ENCODE assay signal across 27 mouse cellular contexts in the genomic region with DNA sequence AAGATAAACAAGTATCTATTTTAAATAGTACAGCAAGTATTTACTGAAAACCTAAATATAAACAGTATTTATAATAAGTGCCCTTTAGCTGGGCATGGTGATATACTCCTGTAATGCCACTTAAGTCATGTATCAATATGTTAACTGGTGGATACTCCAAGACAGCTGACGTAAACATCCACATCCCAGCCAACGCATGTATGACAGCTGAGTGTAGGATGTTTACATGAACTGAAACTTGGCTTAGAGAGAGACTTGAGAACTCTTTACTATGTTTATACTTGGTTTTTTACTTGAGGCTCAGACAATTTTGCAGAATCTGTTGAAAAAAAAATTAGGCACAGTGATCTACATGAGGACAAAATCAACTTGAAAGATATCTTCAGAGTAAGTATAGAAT.
DNase-seq lines count a peak whose midpoint lies in the region; ATAC-seq and TF ChIP-seq lines count a peak whose summit lies in the region.
"Had no signal": no experiment of that assay in that cellular context is flagged by ENCODE, and none has a peak within 500 bp of the region (broad histone marks: within the 10 kb centered on the region; RNA-seq: fewer than 3 reads in every experiment).

No protein-coding gene starts in this region.

- no peaks in the 10 kb centered on the region for H3K9me3 ChIP-seq in lung, embryonic 14.5 days (ENCODE audit: low read depth, low read length)
- no peaks in the 10 kb centered on the region for H3K9me3 ChIP-seq in lung, postnatal 0 days (ENCODE audit: low read length)
- H3K9me3 ChIP-seq: embryonic facial prominence, embryonic 10.5 days; embryonic facial prominence, embryonic 13.5 days; forebrain, embryonic 12.5 days; forebrain, embryonic 15.5 days; hindbrain, embryonic 12.5 days; hindbrain, embryonic 15.5 days had no signal

- no peaks in the 10 kb centered on the region for H3K27me3 ChIP-seq in lung, embryonic 14.5 days (ENCODE audit: insufficient read depth, low read length)
- H3K27me3 ChIP-seq in lung, postnatal 0 days (replicated peaks; ENCODE audit: insufficient read depth, low read length), result no peaks in the 10 kb centered on the region
- H3K27me3 ChIP-seq: embryonic facial prominence, embryonic 13.5 days; forebrain, embryonic 12.5 days; forebrain, embryonic 15.5 days; hindbrain, embryonic 12.5 days; hindbrain, embryonic 15.5 days had no signal

- H3K4me3 ChIP-seq in lung, embryonic 14.5 days (ENCODE audit: low read depth, low read length), result no peak overlapping the region
- no peak overlapping the region for H3K4me3 ChIP-seq in lung, postnatal 0 days (ENCODE audit: low read depth, low read length)
- H3K4me3 ChIP-seq in lung, adult 2 months (replicated peaks; ENCODE audit: extremely low read depth, low read depth, low read length), result no peak overlapping the region
- H3K4me3 ChIP-seq: embryonic facial prominence, embryonic 10.5 days; embryonic facial prominence, embryonic 13.5 days; erythroblast, embryonic 14.5 days; forebrain, embryonic 12.5 days; forebrain, embryonic 15.5 days; gastrocnemius, adult 2 months; hindbrain, embryonic 12.5 days; hindbrain, embryonic 15.5 days had no signal

- no peak overlapping the region for H3K9ac ChIP-seq in lung, embryonic 14.5 days
- H3K9ac ChIP-seq in lung, postnatal 0 days (replicated peaks; ENCODE audit: low read depth), result no peak overlapping the region
- H3K9ac ChIP-seq: embryonic facial prominence, embryonic 13.5 days; forebrain, embryonic 12.5 days; forebrain, embryonic 15.5 days; hindbrain, embryonic 12.5 days; hindbrain, embryonic 15.5 days had no signal

- H3K4me1 ChIP-seq in lung, embryonic 14.5 days (ENCODE audit: insufficient read depth), result peaks cover 4% of the 10 kb centered on the region; the same call in 1 of the 2 replicates
- no peaks in the 10 kb centered on the region for H3K4me1 ChIP-seq in lung, postnatal 0 days (ENCODE audit: insufficient read depth, low read depth, low read length)
- H3K4me1 ChIP-seq in lung, adult 2 months (ENCODE audit: control insufficient read depth, insufficient read depth, low read length), result peaks cover 3% of the 10 kb centered on the region
- H3K4me1 ChIP-seq: embryonic facial prominence, embryonic 10.5 days; embryonic facial prominence, embryonic 13.5 days; forebrain, embryonic 12.5 days; forebrain, embryonic 15.5 days; hindbrain, embryonic 12.5 days; hindbrain, embryonic 15.5 days had no signal

- DNase-seq in lung, embryonic 14.5 days, result peak; percentile 83
- DNase-seq in lung, postnatal 14 days, result no peak
- DNase-seq in lung, postnatal 0 days (ENCODE audit: low spot score), result peak; percentile 54
- no peak for DNase-seq in lung, adult 2 months
- peak; percentile 20 for DNase-seq in brain, adult 2 months (ENCODE audit: low read depth, low spot score)
- peak; percentile 4 for DNase-seq in brain, embryonic 14.5 days (ENCODE audit: low read depth)
- no peak for DNase-seq in adrenal gland, adult 18-20 months (ENCODE audit: low spot score in 2 of 2)
- DNase-seq in cerebellum, postnatal 36 days, result no peak
- DNase-seq: adrenal gland, adult 8-10 months; adrenal gland, postnatal 25 days; cerebellum, adult 11 months; cerebellum, adult 2 months; cerebellum, adult 9-11 months; cerebellum, postnatal 25 days; embryo, embryonic 11 days; gastrocnemius, adult 2 months; gastrocnemius, postnatal 14 days; heart, adult 11 months had no signal

- no peak overlapping the region for H3K27ac ChIP-seq in lung, embryonic 14.5 days (ENCODE audit: low read depth)
- no peak overlapping the region for H3K27ac ChIP-seq in lung, postnatal 0 days (ENCODE audit: low read length)
- H3K27ac ChIP-seq: embryonic facial prominence, embryonic 10.5 days; embryonic facial prominence, embryonic 13.5 days; forebrain, embryonic 12.5 days; forebrain, embryonic 15.5 days; gastrocnemius, adult 2 months; hindbrain, embryonic 12.5 days; hindbrain, embryonic 15.5 days had no signal

- 30% methylated on average over 2 of the region's 2 CpGs for WGBS in lung, embryonic 14.5 days
- WGBS in lung, postnatal 0 days, result 20% methylated on average over 2 of the region's 2 CpGs
- WGBS in lung, adult 2 months, result 41% methylated on average over 2 of the region's 2 CpGs

- no peak for TF ChIP-seq POLR2A in lung, adult 2 months (IDR thresholded peaks at IDR 0.05; ENCODE audit: borderline replicate concordance, extremely low read depth, low read depth, low read length)
- TF ChIP-seq POLR2A in brain, embryonic 14.5 days (IDR thresholded peaks at IDR 0.05; ENCODE audit: borderline replicate concordance, extremely low read depth, insufficient read depth, insufficient read length, poor library complexity, severe bottlenecking), result no peak

- peak; percentile 91 for ATAC-seq in lung, embryonic 14.5 days (ENCODE audit: insufficient read depth)
- peak; percentile 50 for ATAC-seq in lung, postnatal 0 days
- ATAC-seq: CD4-positive, CD25-positive, alpha-beta regulatory T cell, adult 4 months; forebrain, embryonic 15.5 days had no signal

- H3K4me2 ChIP-seq in lung, embryonic 14.5 days, result no peak overlapping the region
- H3K4me2 ChIP-seq in lung, postnatal 0 days (replicated peaks; ENCODE audit: low read depth, low read length), result no peak overlapping the region
- H3K4me2 ChIP-seq: embryonic facial prominence, embryonic 13.5 days; forebrain, embryonic 12.5 days; forebrain, embryonic 15.5 days; heart, embryonic 11.5 days; hindbrain, embryonic 12.5 days; hindbrain, embryonic 15.5 days had no signal

- 0 out of 2 replicates have a peak, but pooled peaks cover 2% of the 10 kb centered on the region for H3K36me3 ChIP-seq in lung, embryonic 14.5 days (ENCODE audit: insufficient read depth)
- H3K36me3 ChIP-seq in lung, postnatal 0 days (ENCODE audit: insufficient read depth, low read length), result no peaks in the 10 kb centered on the region
- H3K36me3 ChIP-seq: embryonic facial prominence, embryonic 10.5 days; hindbrain, embryonic 12.5 days had no signal

- no peak for TF ChIP-seq EP300 in lung, postnatal 0 days (IDR thresholded peaks at IDR 0.05)

- TF ChIP-seq CTCF in lung, embryonic 14.5 days (IDR thresholded peaks at IDR 0.05; ENCODE audit: low read depth), result no peak
- TF ChIP-seq CTCF in lung, postnatal 0 days (IDR thresholded peaks at IDR 0.05), result no peak
- no peak for TF ChIP-seq CTCF in lung, adult 2 months (IDR thresholded peaks at IDR 0.05; ENCODE audit: insufficient read depth, low read length)
- TF ChIP-seq CTCF in brain, embryonic 14.5 days (IDR thresholded peaks at IDR 0.05; ENCODE audit: borderline replicate concordance, extremely low read depth, insufficient read depth, insufficient read length), result no peak

Comparison
In these comparisons a context has a peak if more than half of its experiments do, and no peak if none do; other contexts are left out.
1. DNase-seq: peak in lung, embryonic 14.5 days (single experiment), lung, postnatal 0 days (single experiment), brain, adult 2 months (single experiment) and brain, embryonic 14.5 days (single experiment); none in lung, postnatal 14 days (single experiment), lung, adult 2 months (single experiment), adrenal gland, adult 18-20 months (0 of 2) and cerebellum, postnatal 36 days (0 of 2).